Mouse (Mus musculus): ENCODE results near the gene Abhd4. TPM values are rescaled to one million over a fixed set of nuclear protein-coding genes. Genes with fewer than 3 reads are reported as not detected.

Abhd4 gene
- polyA plus RNA-seq, 1 experiment from 2014 or later = 45.9 TPM

GRCm38 (mm10) chr14:54254670-54255202, 748 bp downstream of the Abhd4 start:
- Histone ChIP-seq H3K9me3 (no peaks in the 10 kb centered on the region), H3K4me3 (peak overlapping the region; percentile 88), H3K4me2 (peak overlapping the region; percentile 89), H3K4me1 (peaks cover 52% of the 10 kb centered on the region), H3K27ac (peak overlapping the region; percentile 90; the same call in 1 of the 2 replicates), H3K9ac (peak overlapping the region; percentile 76; the same call in 1 of the 2 replicates), H3K27me3 (replicated peaks) (no peaks in the 10 kb centered on the region), H3K36me3 (replicated peaks) (no peaks in the 10 kb centered on the region)
- no peak for ATAC-seq (replicated peaks)
- 72% methylated on average over 12 of the region's 12 CpGs for WGBS

GRCm38 (mm10) chr14:54258131-54258670, 4.2 kb downstream of the Abhd4 start:
- 63% methylated on average over 7 of the region's 7 CpGs for WGBS
- ATAC-seq (replicated peaks) = no peak
- H3K4me2 ChIP-seq = 0 out of 2 replicates have a peak overlapping the region, but pooled peaks have one; percentile 86

DNA sequence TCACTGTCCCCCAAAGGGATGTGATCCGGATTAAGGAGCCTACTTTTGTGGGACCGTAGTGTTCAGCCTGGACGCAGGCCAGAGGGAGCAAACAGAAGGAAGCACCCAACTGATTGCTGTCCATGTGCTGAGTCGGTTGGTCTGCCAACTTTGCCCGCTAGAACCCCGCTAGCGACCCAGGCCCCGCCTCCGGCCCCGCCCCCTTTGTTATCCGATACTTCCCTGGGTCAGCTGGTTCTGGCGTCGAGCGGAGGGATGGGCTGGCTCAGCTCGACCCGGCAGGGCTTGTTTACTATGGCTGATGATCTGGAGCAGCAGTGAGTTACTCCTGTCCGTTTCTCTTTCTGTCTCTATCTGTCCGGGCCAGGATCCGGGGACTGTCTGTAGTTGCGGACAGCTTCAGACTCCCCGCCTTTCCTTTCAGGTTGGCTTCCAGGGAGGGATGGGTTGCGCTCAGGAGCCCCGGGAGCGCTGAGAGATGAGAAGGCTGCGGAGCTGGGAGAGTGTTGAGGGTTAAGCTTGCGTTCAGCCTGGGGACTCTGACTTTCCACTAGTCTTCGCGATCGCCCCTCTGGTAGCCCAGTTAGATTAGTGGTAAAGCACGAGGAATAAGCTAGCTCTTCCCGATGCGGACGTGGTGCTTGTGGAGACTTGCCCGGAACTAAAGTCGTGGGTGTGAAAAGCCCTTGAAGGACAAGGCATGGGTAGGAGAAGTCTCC, 5.2 kb downstream of the Abhd4 start:
- H3K4me3 ChIP-seq = peak overlapping the region; percentile 55
- peak overlapping the region; percentile 86 for H3K4me2 ChIP-seq
- peaks cover 24% of the 10 kb centered on the region for H3K4me1 ChIP-seq
- peak overlapping the region; percentile 49 for H3K27ac ChIP-seq
- H3K27me3 ChIP-seq (replicated peaks) = no peaks in the 10 kb centered on the region
- ATAC-seq (replicated peaks) = peak; percentile 87
- H3K9ac ChIP-seq = peak overlapping the region; percentile 59
- under 1% methylated on average over 35 of the region's 35 CpGs for WGBS
- H3K36me3 ChIP-seq (replicated peaks) = no peaks in the 10 kb centered on the region
- H3K9me3 ChIP-seq = no peaks in the 10 kb centered on the region

More at GRCm38 (mm10) chr14:54258131-54258670, 4.2 kb downstream of the Abhd4 start:
- Histone ChIP-seq H3K27ac (no peak overlapping the region), H3K36me3 (replicated peaks) (no peaks in the 10 kb centered on the region), H3K27me3 (replicated peaks) (no peaks in the 10 kb centered on the region), H3K9me3 (no peaks in the 10 kb centered on the region), H3K4me3 (0 out of 2 replicates have a peak overlapping the region, but pooled peaks have one; percentile 55), H3K4me1 (peaks cover 26% of the 10 kb centered on the region), H3K9ac (no peak overlapping the region)

DNA sequence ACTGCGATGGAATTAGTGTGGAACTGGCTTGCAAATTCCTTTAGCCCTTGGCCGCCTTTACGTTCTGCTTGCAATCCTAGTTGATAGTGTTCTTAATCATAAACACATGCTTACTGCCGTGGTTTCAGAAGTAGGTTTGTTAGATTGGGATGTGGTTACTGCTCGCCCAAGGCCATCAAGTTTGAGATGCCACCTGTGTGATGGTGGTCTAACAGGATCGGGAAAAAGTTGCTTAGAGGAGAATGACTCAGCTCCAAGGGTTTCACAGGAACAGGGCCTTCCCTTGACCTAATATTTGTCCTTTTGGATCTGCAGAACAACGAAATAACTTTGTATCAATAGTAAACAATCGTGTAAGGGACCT, 5.7 kb downstream of the Abhd4 start:
- Histone ChIP-seq H3K9me3 (no peaks in the 10 kb centered on the region), H3K4me2 (peak overlapping the region; percentile 86), H3K27ac (no peak overlapping the region), H3K36me3 (replicated peaks) (no peaks in the 10 kb centered on the region), H3K27me3 (replicated peaks) (no peaks in the 10 kb centered on the region), H3K9ac (peak overlapping the region; percentile 59), H3K4me1 (peaks cover 18% of the 10 kb centered on the region), H3K4me3 (peak overlapping the region; percentile 55)
- ATAC-seq (replicated peaks) = no peak
- 30% methylated on average over 8 of the region's 8 CpGs for WGBS

DNA sequence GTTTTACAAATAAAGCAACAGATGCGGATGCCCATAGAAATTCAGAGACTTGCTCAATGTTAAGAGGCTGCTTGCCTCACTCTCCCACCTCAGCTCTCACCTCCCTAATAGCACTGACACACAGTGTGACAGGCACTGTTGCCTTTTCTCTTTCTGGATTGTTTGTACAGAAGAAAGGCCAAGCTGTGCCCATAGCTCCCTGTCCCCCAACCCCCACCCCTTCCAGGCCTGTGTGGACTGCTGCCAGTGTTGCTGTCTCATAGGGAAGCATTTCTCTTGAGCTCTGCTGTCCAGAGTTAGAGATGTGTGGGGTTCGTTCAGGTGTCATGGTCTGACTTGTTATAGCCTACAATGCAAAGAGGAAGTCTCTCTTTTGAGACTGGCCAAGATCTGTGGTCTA, 6.2 kb downstream of the Abhd4 start:
- H3K9ac ChIP-seq = no peak overlapping the region
- peak overlapping the region; percentile 86 for H3K4me2 ChIP-seq
- H3K36me3 ChIP-seq (replicated peaks) = no peaks in the 10 kb centered on the region
- no peak overlapping the region for H3K4me3 ChIP-seq
- H3K9me3 ChIP-seq = no peaks in the 10 kb centered on the region
- WGBS = 75% methylated on average over 2 of the region's 2 CpGs
- no peaks in the 10 kb centered on the region for H3K27me3 ChIP-seq (replicated peaks)
- 0 out of 2 replicates have a peak, but pooled peaks have one; percentile 25 for ATAC-seq (replicated peaks)
- H3K4me1 ChIP-seq = peaks cover 15% of the 10 kb centered on the region
- no peak overlapping the region for H3K27ac ChIP-seq

DNA sequence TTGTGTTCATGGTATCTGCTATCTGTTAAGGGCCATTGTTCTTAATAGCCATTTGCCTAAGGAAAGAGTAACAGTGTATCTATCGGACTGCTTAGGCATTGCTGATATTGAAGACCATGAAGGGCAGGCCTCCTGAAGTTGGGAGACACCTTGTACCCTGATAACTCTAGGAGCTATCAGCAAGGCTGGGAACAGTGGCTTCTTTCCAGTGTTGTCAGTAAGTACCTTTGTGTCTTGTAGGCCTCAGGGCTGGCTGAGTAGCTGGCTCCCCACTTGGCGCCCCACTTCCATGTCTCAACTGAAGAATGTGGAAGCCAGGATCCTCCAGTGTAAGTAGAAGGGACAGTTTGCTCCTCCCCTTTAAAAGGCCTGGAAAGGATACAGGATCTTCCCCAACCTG, 7.4 kb downstream of the Abhd4 start:
- 88% methylated on average over 2 of the region's 2 CpGs for WGBS
- no peaks in the 10 kb centered on the region for H3K9me3 ChIP-seq
- no peak overlapping the region for H3K27ac ChIP-seq
- H3K9ac ChIP-seq = no peak overlapping the region
- H3K36me3 ChIP-seq (replicated peaks) = no peaks in the 10 kb centered on the region
- ATAC-seq (replicated peaks) = no peak
- peaks cover 15% of the 10 kb centered on the region for H3K4me1 ChIP-seq
- no peaks in the 10 kb centered on the region for H3K27me3 ChIP-seq (replicated peaks)
- H3K4me3 ChIP-seq = no peak overlapping the region
- no peak overlapping the region for H3K4me2 ChIP-seq

- Histone ChIP-seq H3K27ac (no peak overlapping the region), H3K9me3 (no peaks in the 10 kb centered on the region), H3K4me1 (peaks cover 15% of the 10 kb centered on the region), H3K4me3 (no peak overlapping the region), H3K36me3 (replicated peaks) (no peaks in the 10 kb centered on the region), H3K27me3 (replicated peaks) (no peaks in the 10 kb centered on the region), H3K4me2 (no peak overlapping the region), H3K9ac (no peak overlapping the region)
- WGBS = 90% methylated on average over 8 of the region's 8 CpGs
- ATAC-seq (replicated peaks) = no peak
Observed at GRCm38 (mm10) chr14:54262622-54263021, 8.6 kb downstream of the Abhd4 start.

- no peak overlapping the region for H3K4me2 ChIP-seq
- WGBS = 92% methylated on average over 6 of the region's 6 CpGs
- ATAC-seq (replicated peaks) = no peak
- H3K36me3 ChIP-seq (replicated peaks) = no peaks in the 10 kb centered on the region
- H3K9ac ChIP-seq = no peak overlapping the region
- H3K9me3 ChIP-seq = no peaks in the 10 kb centered on the region
- H3K27ac ChIP-seq = no peak overlapping the region
- H3K4me3 ChIP-seq = no peak overlapping the region
- peaks cover 15% of the 10 kb centered on the region for H3K4me1 ChIP-seq
- H3K27me3 ChIP-seq (replicated peaks) = no peaks in the 10 kb centered on the region
Observed at GRCm38 (mm10) chr14:54263099-54263498, 9.1 kb downstream of the Abhd4 start.

DNA sequence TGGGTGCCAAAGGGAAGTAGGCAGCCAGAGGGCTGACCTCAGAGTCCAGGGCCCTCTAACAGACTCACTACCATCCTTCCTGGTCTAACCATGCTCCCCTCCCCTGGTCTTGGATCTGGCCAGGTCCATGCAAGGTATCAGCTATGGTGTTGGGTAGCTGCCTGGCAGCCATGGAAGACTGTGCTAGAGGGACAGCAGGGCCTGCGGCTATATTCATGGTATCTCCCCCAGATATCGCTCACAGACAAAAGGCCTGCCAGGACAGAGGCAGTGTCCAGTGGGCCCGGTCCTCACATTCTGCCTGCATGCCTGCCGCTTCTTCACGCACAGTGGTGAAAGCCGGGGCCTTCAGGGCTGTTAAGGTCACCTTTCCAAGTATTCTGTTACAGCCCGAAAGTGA, 10.2 kb downstream of the Abhd4 start:
- Histone ChIP-seq H3K9ac (no peak overlapping the region), H3K9me3 (no peaks in the 10 kb centered on the region), H3K27me3 (replicated peaks) (no peaks in the 10 kb centered on the region), H3K27ac (no peak overlapping the region), H3K36me3 (replicated peaks) (no peaks in the 10 kb centered on the region; the same call in 1 of the 2 replicates), H3K4me1 (peaks cover 9% of the 10 kb centered on the region; the same call in 1 of the 2 replicates), H3K4me2 (no peak overlapping the region), H3K4me3 (no peak overlapping the region)
- no peak for ATAC-seq (replicated peaks)
- WGBS = 89% methylated on average over 7 of the region's 7 CpGs

DNA sequence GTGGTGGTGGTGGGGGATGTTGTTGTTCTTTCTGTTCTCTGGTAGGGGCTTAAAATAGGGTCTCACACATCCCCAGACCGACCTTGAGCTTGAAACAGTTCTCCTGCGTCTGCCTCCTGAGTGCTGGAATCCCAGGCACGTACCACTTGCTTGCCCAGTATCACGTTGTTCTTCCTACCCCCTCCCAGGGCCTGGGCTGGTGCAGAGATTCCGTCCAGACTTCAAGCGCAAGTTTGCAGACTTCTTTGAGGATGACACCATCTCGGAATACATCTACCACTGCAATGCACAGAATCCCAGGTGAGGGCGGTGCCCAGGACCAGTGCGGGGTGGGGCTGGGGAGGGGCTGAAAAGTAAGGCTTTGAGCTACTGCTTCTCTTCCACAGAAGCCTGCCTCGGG, 11.1 kb downstream of the Abhd4 start:
- Histone ChIP-seq H3K4me3 (no peak overlapping the region), H3K36me3 (replicated peaks) (no peaks in the 10 kb centered on the region; the same call in 1 of the 2 replicates)
- 39% methylated on average over 10 of the region's 10 CpGs for WGBS

GRCm38 (mm10) chr14:54265951-54266350, 12.0 kb downstream of the Abhd4 start:
- ATAC-seq (replicated peaks) = no peak
- 79% methylated on average over 6 of the region's 6 CpGs for WGBS
- Histone ChIP-seq H3K4me1 (no peaks in the 10 kb centered on the region), H3K9ac (no peak overlapping the region), H3K9me3 (no peaks in the 10 kb centered on the region), H3K36me3 (replicated peaks) (no peaks in the 10 kb centered on the region; the same call in 1 of the 2 replicates), H3K4me3 (no peak overlapping the region), H3K4me2 (no peak overlapping the region), H3K27ac (no peak overlapping the region), H3K27me3 (replicated peaks) (no peaks in the 10 kb centered on the region)

More for the DNA sequence above, 11.1 kb downstream of the Abhd4 start:
- H3K27me3 ChIP-seq (replicated peaks) = no peaks in the 10 kb centered on the region
- H3K9ac ChIP-seq = no peak overlapping the region
- H3K9me3 ChIP-seq = no peaks in the 10 kb centered on the region
- no peak for ATAC-seq (replicated peaks)
- H3K4me1 ChIP-seq = peaks cover 2% of the 10 kb centered on the region; the same call in 1 of the 2 replicates
- no peak overlapping the region for H3K4me2 ChIP-seq
- no peak overlapping the region for H3K27ac ChIP-seq

DNA sequence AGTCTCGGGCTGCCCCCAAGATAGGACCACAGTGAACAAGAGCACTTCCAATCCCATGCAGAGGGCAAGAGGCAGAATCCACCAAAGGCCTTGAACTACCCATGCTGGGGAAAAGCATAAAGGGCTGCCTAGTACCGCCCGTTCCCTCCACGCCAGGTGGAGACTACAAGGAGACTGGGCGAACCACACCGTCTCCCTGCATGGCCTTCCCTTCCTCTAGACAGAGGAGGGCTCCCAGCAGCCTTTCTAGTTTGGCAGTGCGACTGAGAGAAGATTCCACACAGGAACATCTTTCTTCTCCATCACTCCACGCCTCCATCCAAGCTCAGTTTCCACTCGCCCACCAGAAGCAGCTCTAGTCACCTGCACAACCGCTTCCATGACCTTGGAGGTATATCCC, 14.0 kb downstream of the Abhd4 start:
- Histone ChIP-seq H3K27ac (no peak overlapping the region), H3K36me3 (replicated peaks) (no peaks in the 10 kb centered on the region; the same call in 1 of the 2 replicates), H3K4me1 (no peaks in the 10 kb centered on the region), H3K27me3 (replicated peaks) (no peaks in the 10 kb centered on the region), H3K4me3 (no peak overlapping the region), H3K9ac (no peak overlapping the region), H3K4me2 (no peak overlapping the region), H3K9me3 (no peaks in the 10 kb centered on the region)
- no peak for ATAC-seq (replicated peaks)
- WGBS = 88% methylated on average over 10 of the region's 10 CpGs
